Mouse (Mus musculus) brain, embryonic 14.5 days (tissue): Measurements from ENCODE around the gene Tmem184b. TPM values are rescaled to one million over a fixed set of nuclear protein-coding genes. Genes with fewer than 3 reads are reported as not detected.

Source experiments
- DNase-seq: peaks from one replicate; pipeline ENCODE4 v3.0.0-alpha.2; 2011; ENCODE audit warnings: low read depth
- CTCF ChIP-seq: fragments of 200-500 bp; IDR thresholded peaks from 2 replicates; pipeline ENCODE4 v1.5.1; 2012; ENCODE audit warnings: inconsistent platforms, mild to moderate bottlenecking, moderate library complexity, borderline replicate concordance; ENCODE audit not compliant: insufficient read depth, insufficient read length; ENCODE audit errors: extremely low read depth
- POLR2A ChIP-seq: fragments of 200-500 bp; IDR thresholded peaks from 2 replicates; pipeline ENCODE4 v1.6.1; 2012; ENCODE audit warnings: mild to moderate bottlenecking, inconsistent platforms, borderline replicate concordance; ENCODE audit not compliant: poor library complexity, insufficient read depth, insufficient read length, severe bottlenecking; ENCODE audit errors: extremely low read depth
- polyA plus RNA-seq: library from polyadenylated mRNA; depleted of rRNA; stranded (reverse); fragments of >200 nt; gene quantifications from 2 replicates; pipeline ENCODE4 v1.2.3, GENCODE M21; 2012

The Tmem184b gene
- polyA plus RNA-seq, 1 experiment, result 70.7 TPM

DNA sequence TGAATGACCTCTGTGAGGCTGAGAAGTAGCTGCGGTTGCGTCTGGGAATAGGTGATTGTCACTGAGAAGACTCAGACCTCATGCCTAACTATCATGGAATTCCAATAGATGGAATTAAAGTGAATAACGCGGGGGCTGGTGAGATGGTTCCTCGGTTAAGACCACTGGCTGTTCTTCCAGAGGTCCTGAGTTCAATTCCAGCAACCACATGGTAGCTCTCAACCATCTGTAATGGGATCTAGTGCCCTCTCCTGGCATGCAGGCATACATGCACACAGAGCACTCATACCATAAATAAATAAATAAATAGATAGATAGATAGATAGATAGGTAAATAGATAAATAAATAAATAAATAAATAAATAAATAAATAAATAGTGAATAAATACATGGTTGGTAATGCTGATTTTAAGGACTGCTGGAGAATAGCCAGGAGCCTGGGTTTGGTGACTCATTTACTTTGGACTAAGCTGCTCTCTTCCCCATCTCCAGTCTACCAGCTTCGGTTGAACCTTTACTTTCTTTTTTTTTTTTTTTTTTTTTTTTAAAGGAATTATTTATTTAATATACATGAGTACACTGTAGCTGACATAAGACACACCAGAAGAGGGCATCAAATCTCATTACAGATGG is 73.9 kb downstream of the Tmem184b start:
- TF ChIP-seq CTCF, result no peak
- TF ChIP-seq POLR2A, result no peak
- no peak for DNase-seq

DNA sequence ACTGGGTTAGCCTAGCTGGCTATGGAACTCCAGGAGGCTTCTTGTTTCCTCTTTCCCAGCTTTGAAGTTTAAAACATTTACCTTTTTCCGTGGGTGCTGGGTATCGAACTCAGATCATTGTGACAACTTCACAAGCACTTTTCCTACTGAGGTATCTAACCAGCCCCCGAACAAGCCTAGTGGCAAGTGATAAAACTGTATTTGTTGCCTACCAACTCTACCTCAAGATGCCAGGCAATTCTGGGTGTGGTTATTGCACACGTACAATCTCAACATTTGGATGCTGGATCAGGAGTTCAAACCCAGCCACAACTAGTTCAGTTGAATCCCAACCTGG is 74.5 kb downstream of the Tmem184b start:
- no peak for DNase-seq
- no peak for TF ChIP-seq POLR2A

DNA sequence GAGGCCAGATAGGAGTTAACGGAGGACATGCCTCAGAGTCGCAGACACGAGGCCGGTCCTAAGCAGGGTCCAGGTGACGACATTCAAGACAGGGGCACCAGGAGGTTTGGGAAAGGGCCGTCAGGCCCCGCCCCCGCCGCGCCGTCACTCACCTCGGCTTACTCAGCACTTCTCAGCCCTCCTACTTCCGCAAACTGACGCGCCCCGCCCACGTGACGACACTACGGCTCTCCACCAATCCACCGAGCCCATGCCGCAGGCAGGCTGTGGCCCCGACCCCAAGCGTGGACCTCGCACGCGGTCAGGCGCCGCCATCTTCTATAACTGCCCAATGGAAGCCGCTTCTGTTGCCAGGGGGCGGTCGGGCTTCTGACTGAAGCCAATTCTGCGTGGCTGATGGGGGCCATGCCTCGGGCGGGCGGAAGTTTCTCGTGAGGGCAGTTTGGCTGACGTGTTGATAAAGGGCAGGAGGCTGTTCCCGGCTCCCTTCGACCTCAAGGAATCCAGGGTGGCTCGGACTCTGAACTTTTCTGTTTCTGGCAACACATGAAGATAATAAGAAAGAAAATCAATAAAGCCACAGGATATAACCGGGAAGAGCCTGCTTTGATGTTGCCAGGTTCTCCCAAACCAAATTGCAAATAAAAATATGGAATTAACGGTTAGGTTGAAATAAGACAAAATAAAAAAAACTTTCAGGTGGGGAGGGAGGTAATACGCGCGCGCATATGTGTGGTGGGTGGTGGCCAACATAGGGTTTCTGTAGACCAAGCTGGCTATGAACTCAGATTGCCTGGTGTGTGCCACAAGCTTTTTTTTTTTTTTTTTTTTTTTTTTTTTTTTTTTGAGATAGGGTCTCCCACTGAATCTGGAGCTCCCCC is 75.1 kb downstream of the Tmem184b start, which contains the start of gene Pla2g6:
Gene Pla2g6 (minus strand): TSS at position 333 of the 881 bp plus-strand sequence.
- peak; percentile 99 for DNase-seq
- no peak for TF ChIP-seq CTCF
- peak; percentile 47; the same call in 1 of the 2 replicates for TF ChIP-seq POLR2A

DNA sequence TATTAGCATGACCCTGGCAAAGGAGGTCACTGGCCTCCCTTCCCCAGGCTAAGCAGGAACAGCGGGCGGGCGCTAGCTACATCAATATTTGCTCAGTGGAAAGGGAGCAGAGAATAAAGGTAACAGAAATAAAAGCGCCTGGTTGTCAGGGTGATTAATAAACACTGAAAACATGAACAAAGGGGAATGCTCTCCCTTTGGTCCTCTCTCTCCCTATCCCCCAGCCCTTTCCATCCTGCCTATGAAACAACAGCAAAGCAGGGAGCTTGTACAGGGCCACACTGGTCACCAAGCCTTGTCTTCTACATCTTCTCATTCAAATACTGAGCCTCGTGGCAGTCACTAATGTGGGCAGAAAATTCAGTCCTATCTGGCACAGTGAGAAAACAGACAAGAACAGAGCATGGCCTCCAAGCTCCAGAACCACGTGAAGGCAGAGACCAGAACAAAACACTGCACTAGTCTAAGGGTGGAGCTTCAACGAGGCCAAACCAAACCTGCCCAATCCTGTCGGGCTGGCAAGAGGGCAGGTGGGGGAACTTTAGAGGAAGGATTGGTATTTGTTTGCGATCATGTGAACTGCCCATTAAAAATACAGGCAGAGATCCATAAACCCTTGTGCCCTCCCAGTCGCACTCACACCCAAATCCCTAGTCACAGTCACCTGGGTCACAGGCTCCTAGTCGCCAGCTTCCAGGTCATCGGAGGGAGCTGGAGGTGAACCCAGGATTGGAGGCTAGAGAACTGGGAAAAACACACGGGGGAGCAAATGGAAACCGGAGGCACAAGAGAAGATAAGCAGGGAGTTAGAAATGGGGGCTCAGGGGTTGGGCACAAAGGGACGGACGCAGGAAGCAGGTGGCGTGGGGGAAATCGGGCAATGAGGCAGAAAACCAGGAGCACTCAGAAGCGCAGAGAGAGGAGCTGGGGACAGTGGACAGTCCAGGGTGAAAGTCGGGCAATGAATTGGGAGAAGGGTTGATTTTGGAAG is 76.1 kb downstream of the Tmem184b start:
- TF ChIP-seq POLR2A (no peak), CTCF (no peak)
- peak; percentile 80 for DNase-seq

DNA sequence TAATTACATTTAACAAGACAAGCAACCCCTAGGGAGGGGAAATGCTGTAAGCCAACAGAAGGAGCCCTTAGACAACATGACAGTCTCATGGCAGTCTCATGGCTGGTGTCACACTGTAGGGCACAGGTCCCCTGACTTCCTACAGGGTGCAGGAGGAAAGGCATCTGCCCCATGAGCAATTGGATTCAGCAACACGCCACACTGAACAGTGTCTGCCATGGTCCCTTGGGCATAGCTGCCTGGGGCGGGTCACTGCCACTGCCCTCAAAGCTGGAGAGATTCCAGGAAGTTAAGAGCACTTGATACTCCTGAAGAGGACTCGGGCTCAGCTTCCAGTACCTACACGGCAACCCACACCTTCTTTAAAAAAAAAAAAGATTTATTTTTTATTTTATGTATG is 77.1 kb downstream of the Tmem184b start:
- DNase-seq, result peak; percentile 24
- no peak for TF ChIP-seq CTCF
- no peak for TF ChIP-seq POLR2A

DNA sequence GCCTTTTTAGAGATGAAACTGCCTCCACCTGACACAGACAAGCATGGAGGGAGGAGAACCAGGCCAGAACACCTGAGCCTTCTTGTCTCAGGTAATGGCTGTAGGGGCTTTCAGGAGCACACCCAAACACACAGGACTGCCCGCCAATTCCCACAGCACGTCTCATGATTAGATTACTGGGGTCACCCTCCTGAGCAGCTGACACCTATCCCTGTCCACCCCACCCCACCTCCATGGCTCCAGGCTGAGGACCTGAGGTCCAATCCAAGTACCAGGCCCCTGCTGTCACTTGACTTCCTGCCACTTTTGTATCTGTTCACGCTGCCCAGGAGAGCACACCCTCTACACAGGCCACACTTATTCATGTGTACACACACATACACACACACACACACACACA is 77.6 kb downstream of the Tmem184b start:
- DNase-seq, result no peak
- TF ChIP-seq POLR2A (no peak), CTCF (no peak)

DNA sequence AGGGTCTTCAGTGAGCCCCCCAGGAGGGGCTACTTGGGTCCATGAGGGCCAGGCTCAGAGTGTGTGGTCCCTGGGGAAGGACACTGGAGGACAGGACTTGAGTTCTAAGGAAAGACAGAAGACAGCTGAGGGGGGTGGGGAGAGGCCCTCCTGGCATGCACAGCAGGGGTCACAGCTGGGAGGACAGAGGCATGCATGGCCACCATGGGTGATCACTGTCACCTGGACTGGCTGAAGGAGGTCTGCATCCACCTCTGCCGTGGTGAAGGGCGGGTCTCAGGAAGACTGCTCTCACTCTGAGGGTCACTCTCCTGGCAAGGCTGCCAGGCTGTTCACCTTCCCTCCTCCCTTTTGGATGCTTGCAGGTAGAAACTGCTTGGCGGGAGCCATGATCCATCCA is 79.0 kb downstream of the Tmem184b start:
- no peak for DNase-seq
- TF ChIP-seq POLR2A, result no peak
- TF ChIP-seq CTCF, result no peak

DNA sequence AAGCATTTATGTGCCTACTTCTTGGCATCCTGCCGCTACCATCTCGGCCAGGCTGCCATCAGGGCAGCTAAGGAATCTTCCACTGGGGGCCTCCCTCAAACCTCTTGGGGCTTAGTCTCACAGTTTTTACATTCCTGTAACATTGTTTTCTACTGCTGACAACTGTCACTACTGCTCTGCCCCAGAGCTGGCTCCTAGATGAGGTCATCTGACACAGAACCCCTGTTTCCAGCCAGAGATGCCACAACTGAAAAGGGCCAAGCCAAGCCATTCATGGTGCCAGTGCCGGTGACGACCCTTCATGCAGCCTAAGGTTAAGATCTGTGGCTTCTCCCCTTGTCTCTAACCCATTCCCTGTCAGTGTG is 79.6 kb downstream of the Tmem184b start:
- no peak for TF ChIP-seq CTCF
- TF ChIP-seq POLR2A, result no peak
- DNase-seq, result no peak

- DNase-seq, result peak; percentile 29
Measured at GRCm38 (mm10) chr15:79322991-79323790, 80.2 kb downstream of the Tmem184b start.

GRCm38 (mm10) chr15:79322281-79322990 is 80.9 kb downstream of the Tmem184b start:
- no peak for DNase-seq
- TF ChIP-seq POLR2A, result no peak
- no peak for TF ChIP-seq CTCF

More at GRCm38 (mm10) chr15:79322991-79323790, 80.2 kb downstream of the Tmem184b start:
- TF ChIP-seq POLR2A (no peak), CTCF (no peak)
